Mouse (Mus musculus) ES-Bruce4 (cell line): ENCODE data around the gene Grin3b.

Source experiments
- CTCF ChIP-seq: IDR thresholded peaks from one replicate; pipeline ENCODE4 v1.8.1; 2011; ENCODE audit warnings: low read depth, low read length
- POLR2A ChIP-seq: IDR thresholded peaks from one replicate; pipeline ENCODE4 v1.8.1; 2011; ENCODE audit warnings: low read length; ENCODE audit not compliant: insufficient read depth

DNA sequence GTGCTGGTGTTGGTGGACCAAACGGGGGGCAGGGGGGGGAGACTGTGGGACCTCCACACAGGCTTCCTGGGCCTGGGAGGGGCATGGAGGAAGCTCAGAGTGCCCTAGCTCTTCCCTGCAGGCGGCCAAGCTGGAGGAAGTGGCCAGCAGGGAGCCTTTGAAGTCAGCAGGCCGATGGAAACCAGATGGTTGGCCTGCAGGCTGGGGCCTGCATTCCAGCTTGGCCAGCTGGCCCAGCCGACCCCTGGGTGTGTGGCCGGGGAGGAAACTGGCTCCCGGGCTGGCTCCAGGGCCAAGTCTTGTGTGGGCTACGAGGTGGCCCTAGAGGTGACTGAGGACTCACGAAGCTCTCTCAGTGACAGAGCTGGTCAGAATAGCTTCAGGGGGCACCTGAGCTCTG lies 37.8 kb upstream of the Grin3b start:
- TF ChIP-seq POLR2A (no peak), CTCF (no peak)
